Mouse (Mus musculus) hindbrain, embryonic 10.5 days (tissue): ENCODE results near the gene St3gal4. TPM values are rescaled to one million over a fixed set of nuclear protein-coding genes. Genes with fewer than 3 reads are reported as not detected.
A peak's percentile ranks its signal among the peaks of the same experiment; 100 is the strongest.

Source experiments
- DNase-seq: peaks from one replicate; pipeline ENCODE4 v3.0.0-alpha.2; 2017; ENCODE audit warnings: low spot score
- H3K27ac ChIP-seq: fragments of 300-500 bp; sonication (generic); 2 replicates; pipeline ENCODE4 v1.5.1; 2016; ENCODE audit warnings: mild to moderate bottlenecking, moderate library complexity
- H3K27me3 ChIP-seq: fragments of 300-500 bp; sonication (generic); 2 replicates; pipeline ENCODE4 v1.6.1; 2016; ENCODE audit warnings: mild to moderate bottlenecking; ENCODE audit not compliant: poor library complexity, insufficient read depth, severe bottlenecking
- H3K36me3 ChIP-seq: fragments of 300-500 bp; sonication (generic); 2 replicates; pipeline ENCODE4 v1.6.1; 2016; ENCODE audit warnings: mild to moderate bottlenecking, moderate library complexity
- H3K4me1 ChIP-seq: fragments of 300-500 bp; sonication (generic); replicated peaks from 2 replicates; pipeline ENCODE4 v1.6.1; 2016; ENCODE audit warnings: mild to moderate bottlenecking
- H3K4me3 ChIP-seq: fragments of 300-500 bp; sonication (generic); 2 replicates; pipeline ENCODE4 v1.5.1; 2016; ENCODE audit warnings: mild to moderate bottlenecking, moderate library complexity
- H3K9me3 ChIP-seq: fragments of 300-500 bp; sonication (generic); 2 replicates; pipeline ENCODE4 v1.6.1; 2016; ENCODE audit warnings: mild to moderate bottlenecking, moderate library complexity
- WGBS: fragments of 180-500 bp; shearing (Covaris S2); methylation state at CpG from one replicate; pipeline ENCODE4 v1.1.7; 2016; 5-methylcytosine and 5-hydroxymethylcytosine counted together
- polyA plus RNA-seq: library from polyadenylated mRNA; unstranded; fragments of >200 nt; fragmentation: Nextera tagmentation; extraction: Ambion mirVana; gene quantifications from 2 replicates; pipeline ENCODE4 v1.2.1, GENCODE M21; 2016

Gene St3gal4
- polyA plus RNA-seq, 1 experiment from 2014 or later, result 10.3 TPM

- 82% methylated on average over 3 of the region's 3 CpGs for WGBS
- peaks cover 16% of the 10 kb centered on the region for H3K36me3 ChIP-seq
- no peak overlapping the region for H3K27ac ChIP-seq
- no peak overlapping the region for H3K4me3 ChIP-seq
- no peak for DNase-seq
- H3K27me3 ChIP-seq, result no peaks in the 10 kb centered on the region
- H3K4me1 ChIP-seq, result peaks cover 8% of the 10 kb centered on the region
- no peaks in the 10 kb centered on the region for H3K9me3 ChIP-seq
Observed at GRCm38 (mm10) chr9:35049891-35050527, 69.1 kb downstream of the St3gal4 start.

GRCm38 (mm10) chr9:35048449-35048848 lies 70.6 kb downstream of the St3gal4 start:
- H3K4me1 ChIP-seq, result peaks cover 24% of the 10 kb centered on the region

GRCm38 (mm10) chr9:35045756-35046155 lies 73.3 kb downstream of the St3gal4 start:
- 92% methylated on average over 2 of the region's 2 CpGs for WGBS
- no peak overlapping the region for H3K4me3 ChIP-seq
- peaks cover 3% of the 10 kb centered on the region; the same call in 1 of the 2 replicates for H3K36me3 ChIP-seq
- H3K27ac ChIP-seq, result no peak overlapping the region
- peaks cover 25% of the 10 kb centered on the region for H3K4me1 ChIP-seq
- H3K27me3 ChIP-seq, result no peaks in the 10 kb centered on the region
- H3K9me3 ChIP-seq, result no peaks in the 10 kb centered on the region
- no peak for DNase-seq

More at GRCm38 (mm10) chr9:35048449-35048848, 70.6 kb downstream of the St3gal4 start:
- WGBS, result 90% methylated on average over 6 of the region's 6 CpGs
- peaks cover 16% of the 10 kb centered on the region for H3K36me3 ChIP-seq
- H3K9me3 ChIP-seq, result no peaks in the 10 kb centered on the region
- no peak overlapping the region for H3K4me3 ChIP-seq
- H3K27ac ChIP-seq, result no peak overlapping the region
- no peak for DNase-seq
- H3K27me3 ChIP-seq, result no peaks in the 10 kb centered on the region

- Histone ChIP-seq H3K4me1 (peaks cover 25% of the 10 kb centered on the region), H3K27ac (peak overlapping the region; percentile 74; the same call in 1 of the 2 replicates), H3K9me3 (no peaks in the 10 kb centered on the region), H3K36me3 (peaks cover 3% of the 10 kb centered on the region; the same call in 1 of the 2 replicates), H3K4me3 (no peak overlapping the region), H3K27me3 (no peaks in the 10 kb centered on the region)
- no peak for DNase-seq
- 74% methylated on average over 11 of the region's 11 CpGs for WGBS
Observed at GRCm38 (mm10) chr9:35045031-35045531, 74.0 kb downstream of the St3gal4 start.

- Histone ChIP-seq H3K27ac (peak overlapping the region; percentile 74; the same call in 1 of the 2 replicates), H3K4me3 (0 out of 2 replicates have a peak overlapping the region, but pooled peaks have one; percentile 16)
Observed at GRCm38 (mm10) chr9:35044458-35044857, 74.6 kb downstream of the St3gal4 start.

GRCm38 (mm10) chr9:35043619-35044018 lies 75.4 kb downstream of the St3gal4 start:
- no peaks in the 10 kb centered on the region for H3K9me3 ChIP-seq
- 73% methylated on average over 7 of the region's 7 CpGs for WGBS
- H3K27me3 ChIP-seq, result no peaks in the 10 kb centered on the region
- H3K27ac ChIP-seq, result no peak overlapping the region
- peaks cover 3% of the 10 kb centered on the region; the same call in 1 of the 2 replicates for H3K36me3 ChIP-seq
- no peak overlapping the region for H3K4me3 ChIP-seq
- peaks cover 25% of the 10 kb centered on the region for H3K4me1 ChIP-seq
- no peak for DNase-seq

More at GRCm38 (mm10) chr9:35044458-35044857, 74.6 kb downstream of the St3gal4 start:
- H3K36me3 ChIP-seq, result peaks cover 3% of the 10 kb centered on the region; the same call in 1 of the 2 replicates
- WGBS, result 9% methylated on average over 15 of the region's 15 CpGs
- no peaks in the 10 kb centered on the region for H3K27me3 ChIP-seq
- H3K4me1 ChIP-seq, result peaks cover 25% of the 10 kb centered on the region
- H3K9me3 ChIP-seq, result no peaks in the 10 kb centered on the region
- peak; percentile 56 for DNase-seq

- Histone ChIP-seq H3K4me3 (no peak overlapping the region), H3K36me3 (no peaks in the 10 kb centered on the region), H3K4me1 (peaks cover 25% of the 10 kb centered on the region), H3K9me3 (no peaks in the 10 kb centered on the region), H3K27ac (no peak overlapping the region), H3K27me3 (no peaks in the 10 kb centered on the region)
- WGBS, result 74% methylated on average over 5 of the region's 5 CpGs
- no peak for DNase-seq
Observed at GRCm38 (mm10) chr9:35041493-35041892, 77.6 kb downstream of the St3gal4 start.

GRCm38 (mm10) chr9:35039846-35040245 lies 79.2 kb downstream of the St3gal4 start:
- DNase-seq, result no peak
- Histone ChIP-seq H3K4me1 (peaks cover 19% of the 10 kb centered on the region), H3K27me3 (no peaks in the 10 kb centered on the region), H3K36me3 (no peaks in the 10 kb centered on the region), H3K4me3 (no peak overlapping the region), H3K27ac (no peak overlapping the region), H3K9me3 (no peaks in the 10 kb centered on the region)
- WGBS, result 71% methylated on average over 5 of the region's 5 CpGs

- 80% methylated on average over 7 of the region's 7 CpGs for WGBS
- Histone ChIP-seq H3K4me3 (no peak overlapping the region), H3K27me3 (no peaks in the 10 kb centered on the region), H3K27ac (no peak overlapping the region), H3K4me1 (peaks cover 12% of the 10 kb centered on the region), H3K36me3 (no peaks in the 10 kb centered on the region), H3K9me3 (no peaks in the 10 kb centered on the region)
- no peak for DNase-seq
Observed at GRCm38 (mm10) chr9:35038922-35039586, 80.0 kb downstream of the St3gal4 start.

GRCm38 (mm10) chr9:35035074-35035473 lies 84.0 kb downstream of the St3gal4 start:
- DNase-seq, result no peak
- H3K36me3 ChIP-seq, result no peaks in the 10 kb centered on the region
- H3K27ac ChIP-seq, result no peak overlapping the region
- H3K9me3 ChIP-seq, result no peaks in the 10 kb centered on the region
- H3K27me3 ChIP-seq, result no peaks in the 10 kb centered on the region
- H3K4me1 ChIP-seq, result peaks cover 12% of the 10 kb centered on the region; the same call in 1 of the 2 replicates
- 50% methylated on average over 14 of the region's 14 CpGs for WGBS
- no peak overlapping the region for H3K4me3 ChIP-seq

GRCm38 (mm10) chr9:35032457-35032856 lies 86.6 kb downstream of the St3gal4 start:
- Histone ChIP-seq H3K36me3 (no peaks in the 10 kb centered on the region), H3K9me3 (no peaks in the 10 kb centered on the region), H3K4me1 (peaks cover 12% of the 10 kb centered on the region; the same call in 1 of the 2 replicates), H3K27ac (no peak overlapping the region), H3K4me3 (no peak overlapping the region), H3K27me3 (no peaks in the 10 kb centered on the region; the same call in 1 of the 2 replicates)
- no peak for DNase-seq
- 78% methylated on average over 6 of the region's 6 CpGs for WGBS

- WGBS, result 82% methylated on average over 5 of the region's 5 CpGs
- Histone ChIP-seq H3K4me1 (peaks cover 12% of the 10 kb centered on the region; the same call in 1 of the 2 replicates), H3K27ac (no peak overlapping the region), H3K27me3 (peaks cover 4% of the 10 kb centered on the region), H3K36me3 (no peaks in the 10 kb centered on the region), H3K9me3 (no peaks in the 10 kb centered on the region), H3K4me3 (no peak overlapping the region)
- DNase-seq, result no peak
Observed at GRCm38 (mm10) chr9:35030823-35031222, 88.2 kb downstream of the St3gal4 start.
